Mouse (Mus musculus): ENCODE measurements at regions not wholly inside any gene's neighbourhood (a gene's known extent, or its start where the extent isn't known, plus 50 kb on each side); places are given as distances from the start of the nearest gene placed in this dataset.

GRCm38 (mm10) chr16:39132459-39132858 lies 240.0 kb downstream of the Igsf11 start:
- no peaks in the 10 kb centered on the region for H3K27me3 ChIP-seq (replicated peaks; ENCODE audit: control insufficient read depth, insufficient read depth, low read length)
- H3K4me3 ChIP-seq (ENCODE audit: insufficient read depth, low read depth, low read length), result no peak overlapping the region
- no peaks in the 10 kb centered on the region for H3K36me3 ChIP-seq (ENCODE audit: control insufficient read depth, insufficient read depth, low read length)
- DNase-seq, result no peak
- 86% methylated on average over 2 of the region's 2 CpGs for WGBS
- TF ChIP-seq CTCF (conservative IDR thresholded peaks at IDR 0.05; ENCODE audit: insufficient read depth, insufficient read length, low read depth, low read length) (no peak), POLR2A (IDR thresholded peaks at IDR 0.05; ENCODE audit: low read depth, low read length) (no peak)
- no peaks in the 10 kb centered on the region for H3K4me1 ChIP-seq (ENCODE audit: control insufficient read depth, insufficient read depth, low read length)
- H3K27ac ChIP-seq (ENCODE audit: insufficient read depth, low read depth, low read length), result no peak overlapping the region

- Histone ChIP-seq H3K4me1 (ENCODE audit: control insufficient read depth, insufficient read depth, low read length) (no peaks in the 10 kb centered on the region), H3K4me3 (ENCODE audit: insufficient read depth, low read depth, low read length) (no peak overlapping the region), H3K27ac (ENCODE audit: insufficient read depth, low read depth, low read length) (no peak overlapping the region), H3K27me3 (replicated peaks; ENCODE audit: control insufficient read depth, insufficient read depth, low read length) (no peaks in the 10 kb centered on the region), H3K36me3 (ENCODE audit: control insufficient read depth, insufficient read depth, low read length) (no peaks in the 10 kb centered on the region)
- TF ChIP-seq POLR2A (IDR thresholded peaks at IDR 0.05; ENCODE audit: low read depth, low read length), result no peak
- TF ChIP-seq CTCF (conservative IDR thresholded peaks at IDR 0.05; ENCODE audit: insufficient read depth, insufficient read length, low read depth, low read length), result no peak
- DNase-seq, result no peak
- 58% methylated on average over 4 of the region's 4 CpGs for WGBS
These were observed 243.3 kb downstream of the Igsf11 start for GRCm38 (mm10) chr16:39135777-39136176.

GRCm38 (mm10) chr16:39147151-39147550 lies 254.7 kb downstream of the Igsf11 start:
- TF ChIP-seq POLR2A (IDR thresholded peaks at IDR 0.05; ENCODE audit: low read depth, low read length), result no peak
- no peak for TF ChIP-seq CTCF (conservative IDR thresholded peaks at IDR 0.05; ENCODE audit: insufficient read depth, insufficient read length, low read depth, low read length)
- H3K27me3 ChIP-seq (replicated peaks; ENCODE audit: control insufficient read depth, insufficient read depth, low read length), result no peaks in the 10 kb centered on the region

GRCm38 (mm10) chr16:39151325-39152318 lies 259.2 kb downstream of the Igsf11 start:
- TF ChIP-seq POLR2A (IDR thresholded peaks at IDR 0.05; ENCODE audit: low read depth, low read length), result no peak
- WGBS, result 50% methylated on average over 9 of the region's 9 CpGs
- peak; percentile 76 for DNase-seq
- H3K4me1 ChIP-seq (ENCODE audit: control insufficient read depth, insufficient read depth, low read length), result no peaks in the 10 kb centered on the region
- H3K27me3 ChIP-seq (replicated peaks; ENCODE audit: control insufficient read depth, insufficient read depth, low read length), result no peaks in the 10 kb centered on the region
- H3K36me3 ChIP-seq (ENCODE audit: control insufficient read depth, insufficient read depth, low read length), result no peaks in the 10 kb centered on the region
- H3K27ac ChIP-seq (ENCODE audit: insufficient read depth, low read depth, low read length), result no peak overlapping the region
- H3K4me3 ChIP-seq (ENCODE audit: insufficient read depth, low read depth, low read length), result no peak overlapping the region

More at GRCm38 (mm10) chr16:39147151-39147550, 254.7 kb downstream of the Igsf11 start:
- Histone ChIP-seq H3K36me3 (ENCODE audit: control insufficient read depth, insufficient read depth, low read length) (no peaks in the 10 kb centered on the region), H3K4me1 (ENCODE audit: control insufficient read depth, insufficient read depth, low read length) (no peaks in the 10 kb centered on the region), H3K4me3 (ENCODE audit: insufficient read depth, low read depth, low read length) (no peak overlapping the region), H3K27ac (ENCODE audit: insufficient read depth, low read depth, low read length) (no peak overlapping the region)
- WGBS, result 62% methylated on average over 2 of the region's 2 CpGs
- no peak for DNase-seq

- Histone ChIP-seq H3K27ac (ENCODE audit: insufficient read depth, low read depth, low read length) (no peak overlapping the region), H3K36me3 (ENCODE audit: control insufficient read depth, insufficient read depth, low read length) (no peaks in the 10 kb centered on the region), H3K4me3 (ENCODE audit: insufficient read depth, low read depth, low read length) (no peak overlapping the region), H3K4me1 (ENCODE audit: control insufficient read depth, insufficient read depth, low read length) (no peaks in the 10 kb centered on the region), H3K27me3 (replicated peaks; ENCODE audit: control insufficient read depth, insufficient read depth, low read length) (no peaks in the 10 kb centered on the region)
- WGBS, result 49% methylated on average over 3 of the region's 3 CpGs
- DNase-seq, result no peak
- TF ChIP-seq CTCF (conservative IDR thresholded peaks at IDR 0.05; ENCODE audit: insufficient read depth, insufficient read length, low read depth, low read length) (no peak), POLR2A (IDR thresholded peaks at IDR 0.05; ENCODE audit: low read depth, low read length) (no peak)
These were observed 266.4 kb downstream of the Igsf11 start for GRCm38 (mm10) chr16:39158893-39159292.

- H3K4me3 ChIP-seq (ENCODE audit: insufficient read depth, low read depth, low read length), result no peak overlapping the region
- H3K4me1 ChIP-seq (ENCODE audit: control insufficient read depth, insufficient read depth, low read length), result no peaks in the 10 kb centered on the region
- WGBS, result 78% methylated on average over 7 of the region's 7 CpGs
- DNase-seq, result no peak
- no peaks in the 10 kb centered on the region for H3K36me3 ChIP-seq (ENCODE audit: control insufficient read depth, insufficient read depth, low read length)
- no peak overlapping the region for H3K27ac ChIP-seq (ENCODE audit: insufficient read depth, low read depth, low read length)
- H3K27me3 ChIP-seq (replicated peaks; ENCODE audit: control insufficient read depth, insufficient read depth, low read length), result no peaks in the 10 kb centered on the region
- TF ChIP-seq CTCF (conservative IDR thresholded peaks at IDR 0.05; ENCODE audit: insufficient read depth, insufficient read length, low read depth, low read length), result no peak
- no peak for TF ChIP-seq POLR2A (IDR thresholded peaks at IDR 0.05; ENCODE audit: low read depth, low read length)
These were observed 267.3 kb downstream of the Igsf11 start for GRCm38 (mm10) chr16:39159725-39160124.

GRCm38 (mm10) chr16:39162684-39163083 lies 270.2 kb downstream of the Igsf11 start:
- H3K4me1 ChIP-seq (ENCODE audit: control insufficient read depth, insufficient read depth, low read length), result no peaks in the 10 kb centered on the region
- H3K36me3 ChIP-seq (ENCODE audit: control insufficient read depth, insufficient read depth, low read length), result no peaks in the 10 kb centered on the region
- DNase-seq, result no peak
- no peak overlapping the region for H3K27ac ChIP-seq (ENCODE audit: insufficient read depth, low read depth, low read length)
- no peak for TF ChIP-seq CTCF (conservative IDR thresholded peaks at IDR 0.05; ENCODE audit: insufficient read depth, insufficient read length, low read depth, low read length)
- TF ChIP-seq POLR2A (IDR thresholded peaks at IDR 0.05; ENCODE audit: low read depth, low read length), result no peak
- no peak overlapping the region for H3K4me3 ChIP-seq (ENCODE audit: insufficient read depth, low read depth, low read length)
- H3K27me3 ChIP-seq (replicated peaks; ENCODE audit: control insufficient read depth, insufficient read depth, low read length), result no peaks in the 10 kb centered on the region
- WGBS, result 24% methylated on average over 1 of the region's 1 CpGs

All from kidney, adult 2 months (tissue).